Mouse (Mus musculus): ENCODE data around the gene Cmtm4. TPM values are rescaled to one million over a fixed set of nuclear protein-coding genes. Genes with fewer than 3 reads are reported as not detected.

Cmtm4 gene
- polyA plus RNA-seq, 1 experiment from 2014 or later = 2.5 TPM

- DNase-seq (ENCODE audit: extremely low spot score, low spot score) = no peak
- H3K9me3 ChIP-seq = no peaks in the 10 kb centered on the region; the same call in 1 of the 2 replicates
- H3K4me3 ChIP-seq = no peak overlapping the region
- peaks cover 100% of the 10 kb centered on the region for H3K36me3 ChIP-seq (replicated peaks)
- H3K27ac ChIP-seq = no peak overlapping the region
- no peaks in the 10 kb centered on the region for H3K4me1 ChIP-seq
- WGBS = 94% methylated on average over 5 of the region's 5 CpGs
- no peaks in the 10 kb centered on the region for H3K27me3 ChIP-seq (ENCODE audit: poor library complexity, severe bottlenecking)
These were observed 37.7 kb upstream of the Cmtm4 start for GRCm38 (mm10) chr8:104433191-104433842.

DNA sequence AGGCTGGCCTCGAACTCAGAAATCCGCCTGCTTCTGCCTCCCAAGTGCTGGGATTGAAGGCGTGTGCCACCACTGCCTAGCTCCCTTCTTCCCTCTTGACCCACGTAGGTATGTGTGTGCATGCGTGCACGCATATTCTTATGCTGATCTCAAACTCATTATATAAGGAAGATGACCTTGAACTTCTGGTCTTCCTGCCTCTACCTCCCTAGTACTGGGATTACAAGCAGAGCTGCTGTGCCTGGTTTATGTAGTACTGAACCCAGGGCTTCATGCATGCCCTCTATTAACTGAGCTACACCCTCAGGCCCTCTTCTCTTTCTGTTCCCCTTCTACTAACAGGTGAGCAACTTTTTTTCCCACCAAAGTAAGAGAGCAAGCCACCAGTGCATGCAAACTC lies 37.0 kb upstream of the Cmtm4 start:
- no peaks in the 10 kb centered on the region for H3K4me1 ChIP-seq
- DNase-seq (ENCODE audit: extremely low spot score, low spot score) = no peak
- H3K9me3 ChIP-seq = no peaks in the 10 kb centered on the region; the same call in 1 of the 2 replicates
- H3K27me3 ChIP-seq (ENCODE audit: poor library complexity, severe bottlenecking) = no peaks in the 10 kb centered on the region
- WGBS = 97% methylated on average over 6 of the region's 6 CpGs
- H3K4me3 ChIP-seq = no peak overlapping the region
- peaks cover 100% of the 10 kb centered on the region for H3K36me3 ChIP-seq (replicated peaks)
- no peak overlapping the region for H3K27ac ChIP-seq

GRCm38 (mm10) chr8:104430230-104430629 lies 34.6 kb upstream of the Cmtm4 start:
- no peak overlapping the region for H3K27ac ChIP-seq
- H3K36me3 ChIP-seq (replicated peaks) = peaks cover 100% of the 10 kb centered on the region
- no peaks in the 10 kb centered on the region for H3K4me1 ChIP-seq
- WGBS = 92% methylated on average over 7 of the region's 7 CpGs
- no peak overlapping the region for H3K4me3 ChIP-seq
- no peaks in the 10 kb centered on the region for H3K27me3 ChIP-seq (ENCODE audit: poor library complexity, severe bottlenecking)
- no peak for DNase-seq (ENCODE audit: extremely low spot score, low spot score)
- no peaks in the 10 kb centered on the region; the same call in 1 of the 2 replicates for H3K9me3 ChIP-seq

DNA sequence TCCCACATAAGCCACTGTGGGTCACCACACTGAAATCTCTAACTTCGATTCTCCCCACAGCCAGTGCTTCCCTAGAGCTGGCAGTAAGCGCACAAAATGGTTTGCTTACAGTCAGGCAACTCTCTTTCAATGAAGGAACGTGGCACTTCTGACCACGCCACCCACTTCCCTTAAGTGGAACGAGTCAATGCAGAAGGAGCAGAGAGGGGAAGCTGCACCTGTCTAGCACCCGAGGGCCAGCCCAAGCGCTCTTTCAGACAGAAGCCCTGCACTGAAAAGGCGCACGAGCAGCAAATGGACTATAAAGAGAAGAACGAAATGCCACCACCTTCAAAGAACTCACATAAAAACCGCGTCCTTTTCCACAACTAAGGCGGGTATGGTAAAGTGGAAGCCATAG lies 32.1 kb upstream of the Cmtm4 start:
- H3K27ac ChIP-seq = no peak overlapping the region
- peaks cover 100% of the 10 kb centered on the region for H3K36me3 ChIP-seq (replicated peaks)
- 97% methylated on average over 13 of the region's 13 CpGs for WGBS
- no peaks in the 10 kb centered on the region for H3K4me1 ChIP-seq
- DNase-seq (ENCODE audit: extremely low spot score, low spot score) = no peak
- H3K9me3 ChIP-seq = no peaks in the 10 kb centered on the region; the same call in 1 of the 2 replicates
- H3K4me3 ChIP-seq = no peak overlapping the region
- no peaks in the 10 kb centered on the region for H3K27me3 ChIP-seq (ENCODE audit: poor library complexity, severe bottlenecking)

GRCm38 (mm10) chr8:104422313-104422712 lies 26.7 kb upstream of the Cmtm4 start:
- WGBS = 93% methylated on average over 6 of the region's 6 CpGs
- Histone ChIP-seq H3K4me3 (no peak overlapping the region), H3K27ac (no peak overlapping the region), H3K9me3 (no peaks in the 10 kb centered on the region), H3K36me3 (replicated peaks) (peaks cover 100% of the 10 kb centered on the region), H3K27me3 (ENCODE audit: poor library complexity, severe bottlenecking) (no peaks in the 10 kb centered on the region), H3K4me1 (no peaks in the 10 kb centered on the region)
- no peak for DNase-seq (ENCODE audit: extremely low spot score, low spot score)

GRCm38 (mm10) chr8:104416022-104416421 lies 20.4 kb upstream of the Cmtm4 start:
- Histone ChIP-seq H3K27ac (no peak overlapping the region), H3K4me3 (no peak overlapping the region), H3K27me3 (ENCODE audit: poor library complexity, severe bottlenecking) (no peaks in the 10 kb centered on the region), H3K36me3 (replicated peaks) (peaks cover 54% of the 10 kb centered on the region), H3K9me3 (no peaks in the 10 kb centered on the region), H3K4me1 (peaks cover 2% of the 10 kb centered on the region; the same call in 1 of the 2 replicates)
- 89% methylated on average over 6 of the region's 6 CpGs for WGBS
- DNase-seq (ENCODE audit: extremely low spot score, low spot score) = no peak

DNA sequence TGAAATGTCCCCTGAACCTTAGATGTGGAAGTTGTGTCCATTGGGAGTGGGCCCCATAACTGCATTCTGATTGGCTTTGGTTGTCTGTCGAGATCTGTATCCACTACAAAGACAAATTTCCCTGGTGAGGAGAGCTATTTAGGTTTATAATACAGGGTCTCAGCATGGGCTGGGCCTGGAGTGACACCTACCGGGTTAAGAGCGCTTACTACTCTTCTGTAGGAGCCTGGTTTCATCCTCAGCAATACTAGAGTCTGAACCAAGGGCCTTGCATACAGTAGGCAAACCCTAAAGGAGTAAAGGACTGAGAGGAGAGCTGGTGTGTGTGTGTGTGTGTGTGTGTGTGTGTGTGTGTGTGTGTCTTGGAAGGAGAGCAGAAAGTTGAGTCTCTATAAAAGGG lies 18.6 kb upstream of the Cmtm4 start:
- Histone ChIP-seq H3K4me3 (no peak overlapping the region), H3K4me1 (peaks cover 7% of the 10 kb centered on the region; the same call in 1 of the 2 replicates), H3K27ac (no peak overlapping the region), H3K9me3 (no peaks in the 10 kb centered on the region), H3K27me3 (ENCODE audit: poor library complexity, severe bottlenecking) (no peaks in the 10 kb centered on the region), H3K36me3 (replicated peaks) (peaks cover 35% of the 10 kb centered on the region)
- WGBS = 69% methylated on average over 3 of the region's 3 CpGs
- DNase-seq (ENCODE audit: extremely low spot score, low spot score) = no peak

GRCm38 (mm10) chr8:104413770-104414169 lies 18.2 kb upstream of the Cmtm4 start:
- Histone ChIP-seq H3K36me3 (replicated peaks) (peaks cover 31% of the 10 kb centered on the region), H3K9me3 (no peaks in the 10 kb centered on the region), H3K27me3 (ENCODE audit: poor library complexity, severe bottlenecking) (no peaks in the 10 kb centered on the region), H3K4me3 (no peak overlapping the region), H3K27ac (no peak overlapping the region), H3K4me1 (peaks cover 7% of the 10 kb centered on the region; the same call in 1 of the 2 replicates)
- WGBS = 90% methylated on average over 4 of the region's 4 CpGs
- no peak for DNase-seq (ENCODE audit: extremely low spot score, low spot score)

- Histone ChIP-seq H3K36me3 (replicated peaks) (peaks cover 23% of the 10 kb centered on the region), H3K27me3 (ENCODE audit: poor library complexity, severe bottlenecking) (no peaks in the 10 kb centered on the region), H3K4me1 (peaks cover 7% of the 10 kb centered on the region; the same call in 1 of the 2 replicates), H3K27ac (no peak overlapping the region), H3K4me3 (no peak overlapping the region), H3K9me3 (no peaks in the 10 kb centered on the region)
- 85% methylated on average over 7 of the region's 7 CpGs for WGBS
- no peak for DNase-seq (ENCODE audit: extremely low spot score, low spot score)
These were observed 17.4 kb upstream of the Cmtm4 start for GRCm38 (mm10) chr8:104412805-104413532.

DNA sequence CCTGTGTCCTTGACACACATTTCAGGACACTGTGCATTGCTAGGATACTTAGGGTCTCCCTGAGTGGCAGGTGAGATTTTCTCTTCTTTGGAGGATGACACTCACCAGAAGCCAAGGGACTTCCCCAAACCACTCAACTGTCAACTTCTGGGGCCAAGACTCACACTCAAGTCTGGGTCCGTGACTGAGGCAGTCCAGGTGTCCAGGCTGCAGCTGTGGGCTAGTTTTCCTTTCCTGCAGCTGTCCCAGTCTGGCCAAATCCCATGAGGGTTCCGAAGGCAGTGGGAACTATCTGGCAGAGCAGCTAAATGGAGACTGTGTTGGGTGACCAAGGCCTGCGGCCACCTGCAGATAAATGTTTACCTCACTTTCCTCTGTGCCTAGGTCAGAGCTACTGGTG lies 16.4 kb upstream of the Cmtm4 start:
- Histone ChIP-seq H3K27me3 (ENCODE audit: poor library complexity, severe bottlenecking) (no peaks in the 10 kb centered on the region), H3K36me3 (replicated peaks) (peaks cover 13% of the 10 kb centered on the region), H3K4me1 (peaks cover 7% of the 10 kb centered on the region; the same call in 1 of the 2 replicates), H3K4me3 (no peak overlapping the region), H3K27ac (no peak overlapping the region), H3K9me3 (no peaks in the 10 kb centered on the region)
- no peak for DNase-seq (ENCODE audit: extremely low spot score, low spot score)
- 84% methylated on average over 3 of the region's 3 CpGs for WGBS

GRCm38 (mm10) chr8:104411468-104411867 lies 15.9 kb upstream of the Cmtm4 start:
- H3K4me3 ChIP-seq = no peak overlapping the region
- H3K27ac ChIP-seq = no peak overlapping the region
- 94% methylated on average over 3 of the region's 3 CpGs for WGBS
- H3K9me3 ChIP-seq = no peaks in the 10 kb centered on the region
- H3K36me3 ChIP-seq (replicated peaks) = peaks cover 10% of the 10 kb centered on the region
- no peaks in the 10 kb centered on the region for H3K27me3 ChIP-seq (ENCODE audit: poor library complexity, severe bottlenecking)
- H3K4me1 ChIP-seq = peaks cover 7% of the 10 kb centered on the region; the same call in 1 of the 2 replicates
- DNase-seq (ENCODE audit: extremely low spot score, low spot score) = no peak

- 52% methylated on average over 7 of the region's 7 CpGs for WGBS
These were observed 15.1 kb upstream of the Cmtm4 start for GRCm38 (mm10) chr8:104410628-104411273.

More at GRCm38 (mm10) chr8:104410628-104411273, 15.1 kb upstream of the Cmtm4 start:
- no peaks in the 10 kb centered on the region for H3K9me3 ChIP-seq
- peaks cover 7% of the 10 kb centered on the region; the same call in 1 of the 2 replicates for H3K4me1 ChIP-seq
- peaks cover 6% of the 10 kb centered on the region; the same call in 1 of the 2 replicates for H3K36me3 ChIP-seq (replicated peaks)
- DNase-seq (ENCODE audit: extremely low spot score, low spot score) = no peak
- no peak overlapping the region for H3K4me3 ChIP-seq
- no peaks in the 10 kb centered on the region for H3K27me3 ChIP-seq (ENCODE audit: poor library complexity, severe bottlenecking)
- no peak overlapping the region for H3K27ac ChIP-seq
